Mouse (Mus musculus) G1E (cell line): ENCODE results near the gene Hsd17b7. TPM values are rescaled to one million over a fixed set of nuclear protein-coding genes. Genes with fewer than 3 reads are reported as not detected.

Source experiments
- ATAC-seq: 2 replicates; pipeline ENCODE4 v1.8.0; 2016; ENCODE audit warnings: mild to moderate bottlenecking; ENCODE audit not compliant: insufficient number of reproducible peaks, poor library complexity, low FRiP score, severe bottlenecking; ENCODE audit errors: extremely low read depth
- DNase-seq: peaks from one replicate; pipeline ENCODE4 v3.0.0; 2012; ENCODE audit warnings: low spot score
- H3K27me3 ChIP-seq: 2 replicates; pipeline ENCODE4 v1.6.1; 2012; ENCODE audit warnings: mild to moderate bottlenecking, low read length, inconsistent platforms; ENCODE audit not compliant: insufficient read depth
- H3K36me3 ChIP-seq: replicated peaks from 2 replicates; pipeline ENCODE3; 2012; ENCODE audit warnings: mild to moderate bottlenecking, inconsistent platforms
- H3K4me1 ChIP-seq: 2 replicates; pipeline ENCODE4 v1.6.1; 2012; ENCODE audit warnings: low read depth, low read length, inconsistent platforms, mixed read lengths; ENCODE audit not compliant: insufficient read depth
- H3K4me3 ChIP-seq: 2 replicates; pipeline ENCODE4 v1.5.1; 2012; ENCODE audit warnings: low read depth, mild to moderate bottlenecking, inconsistent platforms, low read length, moderate library complexity, mixed read lengths
- H3K9me3 ChIP-seq: replicated peaks from 2 replicates; pipeline ENCODE4 v1.6.1; 2012; ENCODE audit warnings: inconsistent platforms
- CTCF ChIP-seq: IDR thresholded peaks from 2 replicates; pipeline ENCODE4 v1.5.1; 2012; ENCODE audit warnings: low read depth, low read length, inconsistent platforms, mixed read lengths
- GATA1 ChIP-seq: IDR thresholded peaks from 2 replicates; pipeline ENCODE4 v1.6.1; 2012; ENCODE audit warnings: borderline replicate concordance, low read length, inconsistent platforms, mixed read lengths
- GATA2 ChIP-seq: IDR thresholded peaks from 2 replicates; pipeline ENCODE4 v1.6.1; 2012; ENCODE audit warnings: low read depth, low read length, inconsistent platforms, borderline replicate concordance
- POLR2AphosphoS5 ChIP-seq: IDR thresholded peaks from 2 replicates; pipeline ENCODE4 v1.6.1; 2012; ENCODE audit warnings: low read depth, low read length, inconsistent platforms; ENCODE audit not compliant: insufficient replicate concordance
- TAL1 ChIP-seq: conservative IDR thresholded peaks from 2 replicates; pipeline ENCODE4 v1.6.1; 2012; ENCODE audit warnings: low read depth, low read length, inconsistent platforms, mixed read lengths
- polyA plus RNA-seq: library from polyadenylated mRNA; stranded (reverse); fragments of >175 nt; gene quantifications from 2 replicates; pipeline ENCODE4 v1.2.3, GENCODE M21; 2012
- total RNA-seq, 2 experiments: library from RNA; stranded (forward) in 1 of 2; stranded (reverse) in 1 of 2; fragments of 200-1000 nt in 1 of 2; fragments of >200 nt in 1 of 2; fragmentation: Nextera tagmentation in 1 of 2; gene quantifications; 2 replicates each; pipeline ENCODE4 v1.2.3; 2014 to 2017

The Hsd17b7 gene
- total and polyA plus RNA-seq, 3 experiments = 3.4 to 18.7 (median 10.4) TPM

DNA sequence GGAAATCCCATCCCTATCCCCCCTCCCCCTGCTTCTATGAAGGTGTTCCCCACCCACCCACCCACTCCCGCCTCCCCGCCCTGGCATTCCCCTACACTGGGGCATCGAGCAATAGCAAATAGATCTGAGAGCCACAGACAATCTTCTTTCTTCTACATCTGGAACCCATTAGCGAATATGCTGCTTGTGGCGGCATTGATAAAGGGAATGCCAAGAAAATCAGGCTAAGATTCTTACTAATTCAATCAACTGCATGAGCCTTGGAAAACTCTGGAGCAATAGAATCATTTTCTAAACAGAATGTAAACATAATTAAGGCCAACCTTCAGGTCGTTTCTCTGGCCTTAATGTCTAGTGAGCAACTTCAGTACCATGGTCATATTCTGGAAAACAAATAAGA is 57.5 kb downstream of the Hsd17b7 start:
- no peaks in the 10 kb centered on the region for H3K4me1 ChIP-seq
- H3K9me3 ChIP-seq = no peaks in the 10 kb centered on the region
- no peak for TF ChIP-seq GATA1
- TF ChIP-seq CTCF = no peak
- TF ChIP-seq POLR2AphosphoS5 = no peak
- TF ChIP-seq GATA2 = no peak
- TF ChIP-seq TAL1 = no peak
- no peak overlapping the region for H3K4me3 ChIP-seq
- DNase-seq = no peak
- ATAC-seq = no peak
- no peaks in the 10 kb centered on the region for H3K36me3 ChIP-seq
- 0 out of 2 replicates have a peak, but pooled peaks cover 2% of the 10 kb centered on the region for H3K27me3 ChIP-seq

DNA sequence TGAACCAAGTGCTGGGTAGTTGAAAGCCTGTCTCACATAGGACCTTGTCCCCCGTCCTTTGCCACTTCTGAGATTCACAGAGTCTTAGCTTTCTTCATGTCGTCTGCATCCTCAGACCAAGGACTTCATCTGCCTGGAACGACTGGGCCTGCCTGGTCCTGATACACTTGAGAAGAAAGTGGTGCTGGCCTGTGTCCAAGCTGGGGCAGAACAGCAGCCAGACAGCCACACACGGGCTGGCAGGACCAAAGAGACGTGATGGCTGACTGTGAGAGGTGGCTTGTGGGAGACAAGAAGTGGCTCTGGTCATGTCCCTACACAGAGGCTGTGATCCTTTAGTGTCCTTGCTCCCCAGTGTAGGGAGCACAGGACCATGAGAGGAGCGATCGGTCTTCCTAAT is 58.3 kb downstream of the Hsd17b7 start:
- H3K36me3 ChIP-seq = no peaks in the 10 kb centered on the region

DNA sequence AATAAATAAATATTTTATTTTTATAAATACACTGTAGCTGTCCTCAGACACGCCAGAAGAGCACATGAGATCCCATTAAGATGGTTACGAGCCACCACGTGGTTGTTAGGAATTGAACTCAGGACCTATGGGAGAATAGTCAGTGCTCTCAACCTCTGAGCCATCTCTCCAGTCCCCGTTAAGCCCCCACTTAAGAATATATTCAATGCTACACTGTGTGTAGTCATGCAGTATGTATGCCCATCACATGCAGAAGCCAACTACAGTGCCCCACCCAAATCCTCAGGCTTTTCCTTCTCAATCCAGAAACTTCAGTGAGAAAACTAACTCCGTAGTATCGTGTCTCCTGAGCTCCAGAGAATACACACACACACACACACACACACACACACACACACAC is 59.4 kb downstream of the Hsd17b7 start:
- DNase-seq (no peak), ATAC-seq (no peak)
- Histone ChIP-seq H3K27me3 (no peaks in the 10 kb centered on the region), H3K4me3 (no peak overlapping the region), H3K4me1 (no peaks in the 10 kb centered on the region), H3K36me3 (no peaks in the 10 kb centered on the region), H3K9me3 (no peaks in the 10 kb centered on the region)
- TF ChIP-seq CTCF = no peak
- no peak for TF ChIP-seq GATA2
- TF ChIP-seq TAL1 = no peak
- TF ChIP-seq POLR2AphosphoS5 = no peak
- TF ChIP-seq GATA1 = no peak

More for the DNA sequence above, 58.3 kb downstream of the Hsd17b7 start:
- Histone ChIP-seq H3K27me3 (0 out of 2 replicates have a peak, but pooled peaks cover 2% of the 10 kb centered on the region), H3K9me3 (no peaks in the 10 kb centered on the region), H3K4me1 (no peaks in the 10 kb centered on the region), H3K4me3 (no peak overlapping the region)
- ATAC-seq = no peak
- TF ChIP-seq POLR2AphosphoS5 = no peak
- TF ChIP-seq GATA1 = no peak
- no peak for TF ChIP-seq GATA2
- no peak for TF ChIP-seq CTCF
- no peak for TF ChIP-seq TAL1
- no peak for DNase-seq

DNA sequence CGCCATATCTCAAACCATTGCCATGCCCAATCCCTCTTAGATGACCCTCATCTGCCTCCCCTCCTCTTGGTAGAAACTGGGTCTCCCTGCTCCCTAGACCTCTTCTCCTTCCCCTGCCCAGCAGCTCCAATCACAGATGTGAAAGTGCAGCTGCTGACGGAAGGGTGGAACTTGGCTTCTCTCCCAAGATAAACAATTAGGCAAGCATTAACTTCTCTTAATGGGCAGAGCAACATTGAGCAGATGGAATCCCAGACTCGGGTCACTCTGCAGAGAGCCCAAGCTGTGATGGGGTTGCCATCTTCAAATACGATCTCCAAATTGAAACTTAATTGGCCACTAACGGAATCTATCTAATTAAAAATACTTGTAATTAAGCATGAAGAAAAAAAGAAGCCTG is 59.9 kb downstream of the Hsd17b7 start:
- no peak overlapping the region for H3K4me3 ChIP-seq
- no peaks in the 10 kb centered on the region for H3K36me3 ChIP-seq
- DNase-seq = no peak
- TF ChIP-seq CTCF (no peak), GATA1 (no peak), POLR2AphosphoS5 (no peak), TAL1 (no peak), GATA2 (no peak)
- no peaks in the 10 kb centered on the region for H3K27me3 ChIP-seq
- no peak for ATAC-seq
- no peaks in the 10 kb centered on the region for H3K9me3 ChIP-seq
- no peaks in the 10 kb centered on the region for H3K4me1 ChIP-seq

DNA sequence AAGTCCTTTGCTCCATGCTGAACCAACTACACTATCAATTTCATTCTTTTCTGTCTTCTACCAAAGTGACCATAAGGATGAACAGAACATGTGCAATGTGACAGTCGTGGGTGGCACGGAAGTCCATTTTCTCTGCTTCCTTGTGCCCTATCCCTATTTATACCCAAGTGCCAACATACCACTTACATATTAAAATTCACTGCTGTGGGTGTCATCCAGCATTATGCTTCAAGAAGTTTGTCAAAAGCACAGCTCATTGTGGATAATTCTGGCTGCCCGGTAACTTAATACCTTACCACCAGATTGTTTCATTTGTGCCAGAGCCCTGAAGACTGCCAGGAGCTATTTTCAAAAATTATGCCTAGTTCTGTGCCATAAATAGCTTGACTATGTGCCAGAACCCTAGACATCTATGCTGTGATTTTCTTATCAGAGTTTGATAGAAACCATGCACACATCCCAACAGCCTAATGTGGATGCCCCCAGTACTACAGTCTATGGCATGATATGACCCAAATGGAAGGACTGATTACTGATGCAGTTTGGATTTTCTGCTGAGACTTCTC is 68.2 kb downstream of the Hsd17b7 start:
- no peaks in the 10 kb centered on the region for H3K9me3 ChIP-seq
- no peak overlapping the region for H3K4me3 ChIP-seq
- no peaks in the 10 kb centered on the region for H3K27me3 ChIP-seq
- no peak for TF ChIP-seq GATA2
- TF ChIP-seq POLR2AphosphoS5 = no peak
- TF ChIP-seq CTCF = no peak
- no peak for TF ChIP-seq TAL1
- TF ChIP-seq GATA1 = no peak
- no peak for ATAC-seq
- DNase-seq = no peak
- no peaks in the 10 kb centered on the region for H3K36me3 ChIP-seq
- no peaks in the 10 kb centered on the region for H3K4me1 ChIP-seq

Other genes starting within 250 kb of the Hsd17b7 start
- not detected in 2 replicates for gene Rgs4, start 221.6 kb downstream of the Hsd17b7 start, total RNA-seq (2014; fragmentation: Nextera tagmentation)
- not detected in 2 replicates for gene Rgs4, start 221.6 kb downstream of the Hsd17b7 start, total RNA-seq (2017)
- gene Rgs4, start 221.6 kb downstream of the Hsd17b7 start, polyA plus RNA-seq = not detected in 2 replicates
- gene Ccdc190, start 40.6 kb downstream of the Hsd17b7 start, total RNA-seq (2014; fragmentation: Nextera tagmentation) = not detected in 2 replicates
- gene Ccdc190, start 40.6 kb downstream of the Hsd17b7 start, total RNA-seq (2017) = 0.12 TPM in 1 of 2 replicates, not detected in the other
- not detected in 2 replicates for gene Ccdc190, start 40.6 kb downstream of the Hsd17b7 start, polyA plus RNA-seq
- 0.08 TPM in 1 of 2 replicates, not detected in the other for gene Ddr2, start 141.5 kb upstream of the Hsd17b7 start, total RNA-seq (2014; fragmentation: Nextera tagmentation)
- gene Ddr2, start 141.5 kb upstream of the Hsd17b7 start, total RNA-seq (2017) = 0.05 and 0.17 TPM in 2 replicates
- not detected in 2 replicates for gene Ddr2, start 141.5 kb upstream of the Hsd17b7 start, polyA plus RNA-seq
- 167 and 171 TPM in 2 replicates for gene Uap1, start 205.7 kb upstream of the Hsd17b7 start, total RNA-seq (2014; fragmentation: Nextera tagmentation)
- gene Uap1, start 205.7 kb upstream of the Hsd17b7 start, total RNA-seq (2017) = 530 and 570 TPM in 2 replicates
- gene Uap1, start 205.7 kb upstream of the Hsd17b7 start, polyA plus RNA-seq = 16.7 and 24.1 TPM in 2 replicates
- gene Uhmk1, start 246.2 kb upstream of the Hsd17b7 start, total RNA-seq (2014; fragmentation: Nextera tagmentation) = 85.0 and 85.1 TPM in 2 replicates
- gene Uhmk1, start 246.2 kb upstream of the Hsd17b7 start, total RNA-seq (2017) = 70.1 and 86.0 TPM in 2 replicates
- gene Uhmk1, start 246.2 kb upstream of the Hsd17b7 start, polyA plus RNA-seq = 2.5 and 3.3 TPM in 2 replicates